Mouse (Mus musculus): ENCODE results near the gene Zfp84. TPM values are rescaled to one million over a fixed set of nuclear protein-coding genes. Genes with fewer than 3 reads are reported as not detected.
A peak's percentile ranks its signal among the peaks of the same experiment; 100 is the strongest.

The Zfp84 gene
- polyA plus RNA-seq, 1 experiment from 2014 or later, result 12.8 TPM

GRCm38 (mm10) chr7:29776568-29776967, 8.2 kb downstream of the Zfp84 start:
- Histone ChIP-seq H3K27me3 (no peaks in the 10 kb centered on the region), H3K9me3 (peaks cover 3% of the 10 kb centered on the region; the same call in 1 of the 2 replicates), H3K4me2 (no peak overlapping the region), H3K36me3 (peaks cover 74% of the 10 kb centered on the region), H3K4me3 (no peak overlapping the region), H3K9ac (no peak overlapping the region), H3K4me1 (no peaks in the 10 kb centered on the region), H3K27ac (no peak overlapping the region)
- ATAC-seq (ENCODE audit: insufficient number of reproducible peaks, insufficient read depth, low FRiP score, low TSS enrichment, low read depth), result no peak
- 96% methylated on average over 19 of the region's 19 CpGs for WGBS

DNA sequence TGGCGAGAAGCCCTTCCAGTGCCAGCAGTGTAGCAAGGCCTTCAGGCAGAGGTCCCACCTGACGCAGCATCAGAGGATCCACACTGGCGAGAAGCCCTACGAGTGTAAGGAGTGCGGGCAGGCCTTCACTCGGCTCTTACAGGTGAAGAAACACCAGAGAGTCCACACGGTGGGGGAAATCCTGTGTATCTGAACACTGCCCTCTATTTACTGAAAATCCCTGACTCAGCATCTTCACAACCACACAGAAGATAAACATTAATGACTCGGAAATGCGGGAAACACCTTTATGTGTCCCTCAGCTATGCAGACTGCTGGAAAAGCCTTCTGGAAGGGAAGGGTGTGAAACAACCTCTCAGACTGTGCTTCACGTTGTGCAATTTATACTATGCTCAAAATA, 9.0 kb downstream of the Zfp84 start:
- H3K27me3 ChIP-seq, result no peaks in the 10 kb centered on the region
- H3K9me3 ChIP-seq, result peaks cover 3% of the 10 kb centered on the region; the same call in 1 of the 2 replicates
- no peak overlapping the region for H3K4me2 ChIP-seq
- no peak for ATAC-seq (ENCODE audit: insufficient number of reproducible peaks, insufficient read depth, low FRiP score, low TSS enrichment, low read depth)
- no peak overlapping the region for H3K4me3 ChIP-seq
- peaks cover 66% of the 10 kb centered on the region for H3K36me3 ChIP-seq
- 95% methylated on average over 10 of the region's 10 CpGs for WGBS
- no peak overlapping the region for H3K27ac ChIP-seq
- no peaks in the 10 kb centered on the region for H3K4me1 ChIP-seq
- no peak overlapping the region for H3K9ac ChIP-seq

- under 1% methylated on average over 45 of the region's 45 CpGs for WGBS
- H3K4me1 ChIP-seq, result peaks cover 16% of the 10 kb centered on the region
- peaks cover 29% of the 10 kb centered on the region for H3K36me3 ChIP-seq
- no peaks in the 10 kb centered on the region for H3K27me3 ChIP-seq
- no peaks in the 10 kb centered on the region; the same call in 1 of the 2 replicates for H3K9me3 ChIP-seq
- peak within 1 kb of the TSS; percentile 78 for H3K4me2 ChIP-seq
- peak within 1 kb of the TSS; percentile 94 for H3K9ac ChIP-seq
- H3K27ac ChIP-seq, result peak within 1 kb of the TSS; percentile 86
- peak within 1 kb of the TSS; percentile 91 for H3K4me3 ChIP-seq
- ATAC-seq (ENCODE audit: insufficient number of reproducible peaks, insufficient read depth, low FRiP score, low TSS enrichment, low read depth), result peak; percentile 97
Observed at GRCm38 (mm10) chr7:29783871-29784551, 15.7 kb downstream of the Zfp84 start, which contains the start of gene Zfp30. Gene Zfp30 (plus strand): TSS chr7:29783998.

- Histone ChIP-seq H3K27ac (no peak overlapping the region), H3K9me3 (no peaks in the 10 kb centered on the region; the same call in 1 of the 2 replicates), H3K27me3 (no peaks in the 10 kb centered on the region), H3K4me2 (peak overlapping the region; percentile 78), H3K36me3 (peaks cover 34% of the 10 kb centered on the region), H3K4me3 (peak overlapping the region; percentile 91), H3K4me1 (peaks cover 16% of the 10 kb centered on the region), H3K9ac (peak overlapping the region; percentile 66)
- no peak for ATAC-seq (ENCODE audit: insufficient number of reproducible peaks, insufficient read depth, low FRiP score, low TSS enrichment, low read depth)
- WGBS, result 48% methylated on average over 8 of the region's 8 CpGs
Observed at GRCm38 (mm10) chr7:29785023-29785422, 16.7 kb downstream of the Zfp84 start.

DNA sequence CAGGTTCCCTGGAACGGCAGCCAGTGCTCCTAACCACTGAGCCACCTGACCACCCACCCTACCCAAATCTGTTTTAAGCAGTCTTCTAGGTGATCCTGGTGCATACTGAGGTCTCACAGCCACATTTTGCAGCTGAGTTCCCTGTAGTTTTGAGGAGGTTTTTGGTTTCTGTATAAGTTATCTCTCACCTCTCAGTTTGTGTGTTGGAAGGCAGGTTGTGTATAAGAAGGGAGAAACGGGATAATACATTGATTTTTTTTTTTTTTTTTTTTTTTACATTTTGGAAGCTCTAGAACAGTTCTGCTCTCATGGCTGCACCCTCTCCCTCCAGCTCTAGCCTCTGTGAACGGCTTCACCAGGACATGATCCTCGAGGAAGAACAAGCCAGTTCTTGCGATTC, 17.5 kb downstream of the Zfp84 start:
- H3K9me3 ChIP-seq, result no peaks in the 10 kb centered on the region; the same call in 1 of the 2 replicates
- H3K27me3 ChIP-seq, result no peaks in the 10 kb centered on the region
- H3K36me3 ChIP-seq, result peaks cover 43% of the 10 kb centered on the region
- no peak for ATAC-seq (ENCODE audit: insufficient number of reproducible peaks, insufficient read depth, low FRiP score, low TSS enrichment, low read depth)
- H3K4me2 ChIP-seq, result peak overlapping the region; percentile 78
- WGBS, result 76% methylated on average over 5 of the region's 5 CpGs
- H3K4me1 ChIP-seq, result peaks cover 16% of the 10 kb centered on the region
- H3K27ac ChIP-seq, result no peak overlapping the region
- peak overlapping the region; percentile 66; the same call in 1 of the 2 replicates for H3K9ac ChIP-seq
- H3K4me3 ChIP-seq, result peak overlapping the region; percentile 91

DNA sequence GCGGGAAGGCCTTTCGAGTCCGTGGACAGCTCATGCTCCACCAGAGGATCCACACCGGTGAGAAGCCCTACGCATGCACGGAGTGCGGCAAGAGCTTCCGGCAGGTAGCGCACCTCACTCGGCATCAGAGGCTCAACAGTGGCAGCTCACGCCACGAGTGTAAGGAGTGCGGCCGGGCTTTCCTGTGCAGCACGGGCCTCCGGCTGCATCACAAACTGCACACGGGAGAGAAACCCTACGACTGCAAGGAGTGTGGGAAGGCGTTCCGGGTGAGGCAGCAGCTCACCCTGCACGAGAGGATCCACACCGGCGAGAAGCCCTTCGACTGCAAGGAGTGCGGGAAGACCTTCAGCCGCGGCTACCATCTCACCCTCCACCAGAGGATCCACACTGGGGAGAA, 24.6 kb downstream of the Zfp84 start:
- Histone ChIP-seq H3K9me3 (peaks cover 17% of the 10 kb centered on the region), H3K27ac (no peak overlapping the region), H3K36me3 (peaks cover 73% of the 10 kb centered on the region), H3K9ac (no peak overlapping the region), H3K4me3 (no peak overlapping the region), H3K4me1 (no peaks in the 10 kb centered on the region), H3K27me3 (peaks cover 9% of the 10 kb centered on the region), H3K4me2 (no peak overlapping the region)
- 27% methylated on average over 27 of the region's 27 CpGs for WGBS
- ATAC-seq (ENCODE audit: insufficient number of reproducible peaks, insufficient read depth, low FRiP score, low TSS enrichment, low read depth), result no peak

- no peaks in the 10 kb centered on the region for H3K4me1 ChIP-seq
- H3K27me3 ChIP-seq, result no peaks in the 10 kb centered on the region
- no peak overlapping the region for H3K9ac ChIP-seq
- H3K36me3 ChIP-seq, result peaks cover 3% of the 10 kb centered on the region; the same call in 1 of the 2 replicates
- no peaks in the 10 kb centered on the region for H3K9me3 ChIP-seq
- H3K27ac ChIP-seq, result no peak overlapping the region
- 83% methylated on average over 5 of the region's 5 CpGs for WGBS
- H3K4me2 ChIP-seq, result no peak overlapping the region
- no peak for ATAC-seq (ENCODE audit: insufficient number of reproducible peaks, insufficient read depth, low FRiP score, low TSS enrichment, low read depth)
- H3K4me3 ChIP-seq, result no peak overlapping the region
Observed at GRCm38 (mm10) chr7:29807046-29807445, 38.7 kb downstream of the Zfp84 start.

- H3K36me3 ChIP-seq, result peaks cover 3% of the 10 kb centered on the region; the same call in 1 of the 2 replicates
- no peak overlapping the region for H3K27ac ChIP-seq
- WGBS, result 88% methylated on average over 1 of the region's 1 CpGs
- no peak overlapping the region for H3K9ac ChIP-seq
- no peaks in the 10 kb centered on the region for H3K27me3 ChIP-seq
- no peak for ATAC-seq (ENCODE audit: insufficient number of reproducible peaks, insufficient read depth, low FRiP score, low TSS enrichment, low read depth)
- H3K4me1 ChIP-seq, result peaks cover 17% of the 10 kb centered on the region
- H3K9me3 ChIP-seq, result no peaks in the 10 kb centered on the region
- H3K4me2 ChIP-seq, result no peak overlapping the region
- H3K4me3 ChIP-seq, result no peak overlapping the region
Observed at GRCm38 (mm10) chr7:29812244-29812643, 43.9 kb downstream of the Zfp84 start.

- WGBS, result 94% methylated on average over 2 of the region's 2 CpGs
- Histone ChIP-seq H3K9ac (no peak overlapping the region), H3K4me2 (peak overlapping the region; percentile 83), H3K4me3 (no peak overlapping the region; the same call in 1 of the 2 replicates), H3K27ac (no peak overlapping the region), H3K27me3 (no peaks in the 10 kb centered on the region), H3K4me1 (peaks cover 35% of the 10 kb centered on the region), H3K9me3 (no peaks in the 10 kb centered on the region), H3K36me3 (peaks cover 6% of the 10 kb centered on the region; the same call in 1 of the 2 replicates)
- no peak for ATAC-seq (ENCODE audit: insufficient number of reproducible peaks, insufficient read depth, low FRiP score, low TSS enrichment, low read depth)
Observed at GRCm38 (mm10) chr7:29814381-29814780, 46.0 kb downstream of the Zfp84 start.

DNA sequence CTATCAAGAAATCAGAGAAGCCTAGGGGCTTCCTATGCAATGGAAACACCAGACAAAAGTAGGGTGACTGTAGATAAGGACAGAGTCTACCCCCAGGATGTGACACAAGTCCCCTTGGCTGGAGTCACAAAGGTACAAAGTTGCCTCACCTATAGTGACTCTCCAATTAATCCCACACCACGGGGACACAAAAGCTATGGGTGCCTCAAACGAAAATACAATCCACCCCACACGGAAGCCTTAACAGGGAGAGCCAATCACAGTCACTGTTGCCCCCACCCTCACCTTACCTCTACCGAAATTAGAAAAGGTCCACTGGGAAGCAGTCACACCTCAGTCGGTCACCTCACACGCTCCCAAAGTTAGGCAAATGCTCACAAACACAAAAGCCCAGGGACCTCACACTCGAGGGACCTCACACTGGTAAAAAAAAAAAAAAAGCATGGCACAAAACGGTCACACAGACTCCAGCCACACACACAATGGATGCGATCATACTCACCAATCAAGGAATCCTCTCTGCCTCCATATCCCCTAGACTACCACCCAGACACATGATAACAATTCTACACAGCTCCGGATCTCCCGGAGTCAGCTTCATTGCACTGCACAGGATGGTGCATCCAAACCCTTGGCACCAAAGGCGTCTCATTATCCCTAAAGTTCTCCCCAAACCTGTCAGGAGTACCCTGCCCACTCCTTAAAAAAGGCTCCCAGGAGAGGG, 46.9 kb downstream of the Zfp84 start:
- peak overlapping the region; percentile 83 for H3K4me2 ChIP-seq
- no peaks in the 10 kb centered on the region for H3K9me3 ChIP-seq
- ATAC-seq (ENCODE audit: insufficient number of reproducible peaks, insufficient read depth, low FRiP score, low TSS enrichment, low read depth), result 0 out of 2 replicates have a peak, but pooled peaks have one; percentile 46
- H3K4me3 ChIP-seq, result peak overlapping the region; percentile 67
- H3K4me1 ChIP-seq, result peaks cover 37% of the 10 kb centered on the region
- H3K27ac ChIP-seq, result peak overlapping the region; percentile 48; the same call in 1 of the 2 replicates
- peaks cover 6% of the 10 kb centered on the region; the same call in 1 of the 2 replicates for H3K36me3 ChIP-seq
- no peaks in the 10 kb centered on the region for H3K27me3 ChIP-seq
- peak overlapping the region; percentile 77 for H3K9ac ChIP-seq
- WGBS, result 2% methylated on average over 12 of the region's 12 CpGs

GRCm38 (mm10) chr7:29815910-29816429, 47.6 kb downstream of the Zfp84 start, which contains the start of gene Zfp790:
Gene Zfp790 (plus strand): TSS chr7:29816114.
- WGBS, result under 1% methylated on average over 26 of the region's 26 CpGs
- Histone ChIP-seq H3K4me1 (peaks cover 37% of the 10 kb centered on the region), H3K36me3 (peaks cover 10% of the 10 kb centered on the region; the same call in 1 of the 2 replicates), H3K27me3 (no peaks in the 10 kb centered on the region), H3K4me3 (peak within 1 kb of the TSS; percentile 67), H3K9ac (peak within 1 kb of the TSS; percentile 77), H3K27ac (peak within 1 kb of the TSS; percentile 48), H3K9me3 (no peaks in the 10 kb centered on the region), H3K4me2 (peak within 1 kb of the TSS; percentile 83)
- ATAC-seq (ENCODE audit: insufficient number of reproducible peaks, insufficient read depth, low FRiP score, low TSS enrichment, low read depth), result peak; percentile 96
